Mouse (Mus musculus) telencephalon, adult 2 months (tissue): ENCODE measurements at regions not wholly inside any gene's neighbourhood (a gene's known extent, or its start where the extent isn't known, plus 50 kb on each side); places are given as distances from the start of the nearest gene placed in this dataset.
"Not testable (repeated sequence)": the region's sequence is repeated elsewhere in the genome, so short reads cannot be mapped to it uniquely, and the experiment has no call there.

Source experiments
- DNase-seq: peaks from one replicate; pipeline ENCODE4 v3.0.0-alpha.2; 2011; ENCODE audit warnings: low read depth, low spot score

DNA sequence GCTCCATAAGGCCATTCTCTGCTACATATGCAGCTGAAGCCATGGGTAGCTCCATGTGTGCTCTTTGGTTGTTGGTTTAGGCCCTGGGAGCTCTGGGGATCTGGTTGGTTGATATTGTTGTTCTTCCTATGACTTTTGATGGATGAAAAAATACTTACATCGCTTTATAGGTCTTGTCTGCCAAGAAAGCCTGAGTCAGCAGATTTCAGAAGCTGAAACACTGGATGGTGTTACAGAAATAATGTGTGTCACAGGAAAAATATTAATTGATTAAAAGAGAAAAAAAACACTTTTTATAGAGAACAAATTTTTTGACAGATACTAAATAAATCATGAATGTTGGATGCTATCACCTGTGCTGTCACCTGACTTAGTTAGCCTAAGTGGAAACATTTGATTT is 52.4 kb upstream of the Plxna2 start:
- DNase-seq, result no peak

DNA sequence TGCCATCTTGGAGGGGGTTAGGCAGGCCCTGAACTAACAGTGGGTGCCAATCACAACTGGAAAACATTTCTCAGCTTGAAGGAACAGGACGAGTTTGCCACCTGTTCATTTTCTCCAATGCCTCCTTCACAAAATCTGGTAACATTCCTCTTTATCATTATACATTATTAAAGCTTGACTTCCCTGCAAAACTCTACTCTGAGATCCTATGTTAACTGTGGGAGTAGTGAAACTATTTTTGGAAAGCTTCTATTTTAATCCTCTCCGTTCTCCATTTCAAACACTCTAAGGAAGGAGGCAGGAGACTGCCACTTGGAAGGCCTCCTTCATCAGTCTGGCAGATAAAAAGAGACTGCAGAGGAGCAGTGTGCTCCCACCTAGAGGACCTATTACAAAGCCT is 54.1 kb upstream of the Plxna2 start:
- peak; percentile 80 for DNase-seq

DNA sequence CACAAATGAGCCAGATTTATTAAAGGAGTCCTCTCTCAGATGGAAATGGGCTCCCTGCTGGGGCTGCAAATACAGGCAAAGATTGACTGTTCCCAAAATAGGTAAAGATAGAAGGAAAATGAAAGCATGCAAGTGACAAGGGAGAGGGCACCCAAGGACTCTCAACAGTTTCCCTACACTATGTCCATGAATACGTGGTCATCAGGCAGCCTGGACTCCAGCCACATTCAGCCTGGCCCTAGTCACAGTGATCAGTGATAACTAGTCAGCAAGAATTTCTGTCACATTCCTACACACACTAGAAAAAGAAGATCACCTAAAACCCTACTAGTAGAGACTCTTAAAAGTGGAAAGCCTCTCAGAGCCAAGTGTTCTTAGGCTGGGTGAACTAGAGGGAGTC is 56.9 kb upstream of the Plxna2 start:
- DNase-seq, result no peak

DNA sequence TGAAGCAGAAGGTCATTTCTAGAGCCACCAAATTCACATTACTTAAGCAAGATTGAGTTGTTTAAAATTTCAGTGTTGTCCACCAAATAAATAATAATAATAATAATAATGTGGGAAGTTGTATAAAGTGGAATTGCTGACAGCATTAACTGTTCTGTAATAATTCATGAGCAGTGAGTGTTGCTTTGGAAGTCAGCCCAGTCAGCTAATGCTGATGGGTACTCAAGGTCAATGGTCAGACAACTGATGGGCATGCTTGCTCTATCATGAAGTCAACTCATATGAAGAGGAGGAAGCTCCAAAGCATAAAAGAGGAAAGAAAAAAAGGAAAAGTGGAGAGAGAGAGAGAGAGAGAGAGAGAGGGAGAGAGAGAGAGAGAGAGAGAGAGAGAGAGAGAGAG is 69.4 kb upstream of the Plxna2 start:
- no peak for DNase-seq

DNA sequence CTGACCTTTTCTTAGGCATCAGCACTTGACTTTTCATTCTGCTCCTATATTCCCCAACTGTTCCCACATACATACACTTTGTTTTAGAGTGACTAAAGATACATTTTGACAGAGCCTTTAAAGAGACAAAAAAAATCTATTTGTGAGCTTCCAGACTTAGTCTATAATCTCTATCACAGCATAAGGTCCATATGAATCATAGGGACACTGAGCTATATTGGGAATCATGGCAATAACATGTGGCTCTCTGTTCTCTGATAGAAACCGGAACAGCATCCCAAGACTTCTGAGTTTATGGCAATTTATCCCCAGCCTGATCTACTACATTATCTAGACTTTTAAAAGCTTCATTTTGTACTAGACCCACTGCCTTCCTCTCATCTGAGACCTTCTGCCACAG is 69.8 kb upstream of the Plxna2 start:
- peak; percentile 43 for DNase-seq

DNA sequence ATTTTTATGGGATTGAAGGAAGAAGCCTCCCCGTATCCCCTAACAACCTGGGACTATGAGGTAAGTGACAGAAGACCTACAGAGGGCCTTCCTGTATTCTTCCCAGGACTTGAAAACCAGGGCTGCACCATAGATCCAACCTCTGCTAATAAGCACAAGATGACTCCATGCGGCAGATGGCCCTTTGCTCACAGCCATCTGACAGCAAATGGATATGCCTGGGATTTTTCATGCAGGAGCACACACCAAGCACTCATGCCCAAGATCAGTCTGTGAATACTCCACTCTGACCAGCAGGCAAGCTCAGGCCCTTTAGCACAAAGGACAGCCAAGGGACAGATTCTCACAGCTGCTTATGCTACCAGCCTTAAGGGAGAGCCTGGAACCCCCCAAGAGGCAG is 77.1 kb upstream of the Plxna2 start:
- DNase-seq, result no peak

DNA sequence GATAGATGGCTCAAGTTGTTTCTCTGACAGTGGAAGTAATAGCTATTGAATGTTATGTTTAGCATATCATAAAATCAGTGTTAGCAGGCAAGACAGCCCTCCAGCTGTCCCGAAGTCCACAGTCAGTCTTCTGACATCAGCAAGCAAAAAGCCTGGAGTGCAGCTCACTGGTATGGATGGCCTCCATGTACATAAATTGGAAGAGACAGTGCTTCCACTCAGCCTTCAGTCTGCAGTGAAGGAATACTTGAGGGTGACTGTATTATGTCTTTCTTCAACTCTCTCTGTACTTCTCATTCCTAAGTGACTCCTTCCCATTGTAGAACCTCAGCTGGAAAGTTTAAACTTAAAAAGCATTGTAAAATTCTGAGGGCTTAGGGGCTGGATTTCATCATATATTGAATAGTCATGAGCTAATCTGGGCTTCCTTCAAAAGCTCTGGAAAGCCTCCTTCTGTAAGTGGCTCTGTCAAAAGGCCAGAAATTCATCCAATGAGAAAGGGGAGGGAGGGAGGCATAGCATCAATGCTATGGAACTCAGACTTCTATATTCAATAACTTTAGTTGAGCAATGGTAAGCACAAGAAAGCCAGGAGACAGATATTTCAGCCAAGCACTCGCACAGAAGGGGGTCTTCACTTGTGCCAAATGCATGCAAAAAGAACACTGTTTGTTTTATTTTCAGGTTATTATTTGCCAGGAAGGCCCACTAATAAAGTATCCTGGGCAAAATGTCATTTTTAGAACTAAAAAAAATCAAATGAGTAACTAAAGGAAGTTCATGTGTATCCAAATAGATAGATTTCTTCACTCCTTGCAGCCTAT is 90.5 kb upstream of the Plxna2 start:
- DNase-seq, result no peak

DNA sequence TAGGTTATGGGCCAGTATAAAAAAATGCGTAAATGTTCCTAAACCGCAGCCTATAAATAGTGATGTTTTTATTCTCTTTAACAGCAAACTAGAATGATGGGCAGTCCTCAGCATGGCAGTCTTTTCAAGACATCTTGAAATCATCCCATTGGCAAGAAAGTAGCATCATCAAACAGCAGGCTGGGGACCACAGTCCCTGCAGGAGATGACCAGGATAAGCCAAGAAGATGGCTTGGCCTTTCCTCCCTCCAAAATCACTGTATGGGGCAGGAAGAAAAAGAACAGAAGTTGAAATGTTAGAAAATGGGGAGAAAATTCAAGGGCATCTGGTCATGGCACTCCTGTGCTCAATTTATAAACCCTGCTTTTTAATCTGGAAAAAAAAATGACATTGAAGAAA is 93.0 kb upstream of the Plxna2 start:
- DNase-seq, result no peak

DNA sequence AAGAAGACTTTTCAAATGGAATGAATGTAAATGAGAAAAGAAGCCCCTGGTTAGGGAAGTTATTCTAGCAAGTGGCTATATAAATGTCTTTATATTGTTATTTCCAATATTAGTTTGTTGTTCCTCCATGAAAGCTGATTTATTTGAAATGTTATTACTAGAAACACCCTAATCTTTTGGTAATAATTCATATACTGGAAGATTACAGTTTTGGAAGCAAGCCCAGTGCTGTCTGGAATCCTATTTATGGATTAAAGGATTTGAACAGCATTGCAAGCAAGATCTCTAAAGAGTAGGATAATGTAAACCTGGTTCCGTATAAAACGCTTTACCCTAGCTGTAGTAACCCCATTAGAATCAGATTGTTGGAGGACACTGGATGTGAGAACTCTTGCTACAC is 96.8 kb upstream of the Plxna2 start:
- DNase-seq, result no peak

DNA sequence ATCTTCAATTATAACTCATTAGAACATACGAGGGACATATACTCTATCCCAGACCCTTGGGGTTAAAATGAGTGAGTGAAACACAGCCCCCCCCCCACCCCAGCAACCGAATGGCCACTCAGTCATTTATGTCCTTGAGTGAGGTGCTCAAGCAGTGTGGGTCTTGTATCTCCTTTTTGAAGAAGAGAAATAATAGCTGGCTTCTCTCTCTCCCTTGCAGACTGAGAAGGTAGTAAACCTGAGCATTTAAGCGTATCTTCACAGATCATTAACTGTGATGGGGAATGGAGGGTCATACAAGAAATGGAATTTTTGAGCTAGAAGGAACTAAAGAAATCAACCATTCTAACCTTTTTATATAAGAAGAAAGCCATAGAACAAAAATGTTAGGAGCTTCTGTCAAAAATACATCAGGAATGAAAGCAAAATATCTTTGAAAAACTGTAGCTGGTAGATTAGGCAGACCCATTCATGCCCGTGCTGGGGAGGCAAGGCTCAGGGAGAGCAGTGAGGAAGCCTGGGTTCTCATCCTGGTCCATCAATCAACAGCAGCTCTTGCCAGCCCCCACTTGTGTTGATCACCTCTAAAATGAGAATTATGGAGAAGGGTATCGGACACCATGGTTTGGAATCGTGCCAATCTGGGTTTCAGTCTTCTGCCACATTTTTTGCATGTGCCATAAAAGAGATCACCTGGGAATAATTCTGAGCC is 98.4 kb upstream of the Plxna2 start:
- no peak for DNase-seq

DNA sequence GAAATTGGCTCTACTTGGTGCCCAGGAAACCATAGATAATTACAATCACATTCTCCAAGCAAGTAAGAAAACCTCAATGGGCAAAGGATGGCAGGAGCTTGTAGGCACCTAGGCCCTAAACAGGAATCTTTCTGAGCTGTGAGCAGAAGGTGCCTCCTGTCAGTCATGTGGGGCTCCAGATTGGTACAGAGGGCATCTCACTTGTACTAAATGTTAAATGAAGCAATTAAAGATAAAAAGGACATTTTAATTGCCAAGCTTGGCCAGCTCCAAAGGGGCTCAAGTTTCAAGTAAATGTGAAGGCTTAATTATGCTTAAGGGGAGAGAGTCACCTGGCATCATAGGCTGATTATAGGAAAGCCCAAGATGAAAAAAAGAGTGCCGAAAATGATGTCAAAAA is 101.9 kb upstream of the Plxna2 start:
- DNase-seq, result no peak

DNA sequence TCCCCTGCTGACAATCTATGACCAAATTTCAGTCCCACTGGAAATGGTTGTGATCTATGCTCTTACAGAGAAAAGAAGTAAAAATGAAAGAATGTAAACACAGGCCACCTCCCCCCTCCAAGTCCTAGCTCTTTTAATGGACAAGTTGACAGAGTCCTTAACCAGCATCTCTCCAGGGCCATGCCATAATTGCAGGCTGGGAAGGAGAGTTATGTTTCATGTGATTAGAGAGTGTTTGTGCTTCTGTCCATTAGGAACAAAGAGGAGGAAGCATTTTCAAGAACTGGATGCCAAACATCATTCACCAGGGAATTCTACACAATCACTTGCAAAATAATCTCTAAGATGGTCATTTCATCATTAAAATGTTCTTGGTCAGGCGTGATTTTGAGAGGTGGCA is 109.7 kb upstream of the Plxna2 start:
- no peak for DNase-seq

DNA sequence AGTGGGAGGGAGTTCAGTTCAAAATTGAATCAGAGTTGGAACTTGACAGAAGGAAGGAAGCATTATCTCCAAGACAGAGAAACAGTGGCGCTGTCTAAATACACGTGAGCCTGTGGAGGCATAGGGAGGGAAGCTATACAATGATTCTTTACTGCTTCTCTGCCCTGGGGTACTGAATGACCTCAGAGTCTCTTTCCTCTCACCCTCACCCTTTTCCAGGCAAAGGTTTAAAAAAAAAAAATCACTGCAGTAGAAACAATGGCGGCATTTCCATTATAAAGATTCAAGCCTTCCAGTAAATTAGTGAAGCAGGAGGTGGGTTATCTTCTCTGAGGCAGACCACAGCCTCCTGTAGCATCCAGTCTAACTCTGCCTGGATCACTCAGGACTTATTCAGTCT is 112.2 kb upstream of the Plxna2 start:
- DNase-seq, result no peak

DNA sequence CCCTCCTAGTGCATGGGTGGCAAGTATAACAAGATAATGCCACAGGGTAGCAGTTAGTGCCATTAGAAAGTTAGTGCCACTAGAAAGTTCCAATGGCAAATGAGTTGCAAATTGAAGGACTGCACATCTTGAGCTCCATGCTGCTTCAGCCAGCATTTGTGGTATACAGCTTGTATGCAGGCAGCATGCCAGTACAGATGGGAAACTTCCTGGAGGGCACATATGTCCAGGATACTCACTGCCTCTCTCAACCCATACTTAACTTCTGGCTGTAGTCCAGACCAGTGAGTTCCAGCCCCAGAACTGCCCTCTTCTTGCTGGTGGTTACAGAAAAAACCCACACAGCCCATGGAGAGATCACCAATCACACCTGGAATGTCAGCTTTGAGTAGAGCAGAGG is 113.8 kb upstream of the Plxna2 start:
- no peak for DNase-seq

DNA sequence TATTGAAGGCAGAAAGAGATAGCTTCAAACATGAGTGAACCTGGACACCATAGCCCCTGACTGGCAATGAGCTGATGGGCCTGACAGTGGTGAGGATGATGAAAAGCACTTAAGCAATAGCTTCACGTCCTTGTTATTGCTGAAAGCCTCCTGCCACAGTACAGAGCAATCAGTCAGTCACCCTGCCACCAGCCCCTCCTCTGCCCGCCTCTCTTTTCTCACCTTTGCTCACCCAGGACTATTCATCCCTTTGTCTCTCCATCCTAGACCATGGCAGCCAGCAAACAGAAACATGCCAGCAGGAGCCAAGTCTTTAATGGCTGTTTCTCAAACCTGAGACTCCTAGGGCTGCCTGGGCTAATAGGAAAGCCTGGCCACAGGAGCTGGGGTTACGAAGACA is 114.5 kb upstream of the Plxna2 start:
- DNase-seq, result no peak

DNA sequence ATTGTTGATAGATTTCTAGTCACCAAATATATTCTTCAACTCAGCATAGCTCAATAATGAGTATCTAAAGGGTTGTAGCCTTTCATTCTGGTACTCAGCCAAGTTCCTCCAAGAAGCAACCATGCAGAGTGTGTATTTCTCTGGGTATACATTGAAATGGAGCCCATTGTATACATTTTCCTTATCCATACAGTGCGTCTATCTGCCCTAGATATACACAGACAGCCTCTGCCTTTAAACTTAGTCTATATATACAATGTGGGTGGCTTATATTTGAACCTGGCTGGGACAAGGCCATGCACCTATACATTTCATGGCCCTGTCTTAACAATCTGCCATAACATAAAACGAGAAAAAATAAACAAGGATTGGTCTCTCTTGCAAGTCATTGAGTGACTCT is 121.6 kb upstream of the Plxna2 start:
- no peak for DNase-seq

DNA sequence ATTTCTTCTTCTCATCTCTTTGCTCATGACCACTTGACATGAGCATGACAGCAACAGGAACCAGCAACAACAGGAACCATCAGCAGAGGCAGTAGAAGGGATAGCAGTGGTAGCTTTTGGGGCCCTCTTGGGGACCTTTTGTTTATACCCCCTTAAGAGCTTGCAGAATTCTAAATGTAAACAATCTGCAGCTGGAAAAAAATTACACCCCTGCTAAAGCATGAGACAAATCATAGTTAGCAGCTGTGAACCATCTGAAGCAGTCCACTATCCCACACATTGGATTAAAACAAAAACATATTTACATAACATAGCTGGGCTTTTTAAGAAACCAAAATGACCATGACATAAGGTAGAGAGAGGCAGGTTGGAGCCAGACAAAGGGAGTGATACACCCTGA is 126.9 kb upstream of the Plxna2 start:
- no peak for DNase-seq

DNA sequence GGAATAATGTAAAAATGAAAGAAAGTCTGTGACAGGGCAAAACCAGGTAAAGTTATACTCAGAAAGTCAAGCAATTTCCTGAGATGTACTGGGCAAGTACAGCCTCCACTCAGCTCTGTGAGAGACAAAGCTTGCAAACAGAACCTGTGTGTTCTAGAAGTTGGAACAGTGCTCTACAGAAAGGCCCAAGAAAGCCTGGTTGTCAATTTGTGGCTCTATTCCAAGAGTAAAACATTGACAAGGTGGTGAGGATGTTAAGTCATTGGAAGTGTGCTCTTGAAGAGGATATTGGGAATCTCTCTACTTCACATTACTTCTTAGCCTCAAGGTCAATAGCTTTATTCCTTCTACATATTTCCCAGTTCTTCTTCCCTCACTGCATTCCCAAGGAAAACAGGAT is 129.9 kb upstream of the Plxna2 start:
- no peak for DNase-seq

DNA sequence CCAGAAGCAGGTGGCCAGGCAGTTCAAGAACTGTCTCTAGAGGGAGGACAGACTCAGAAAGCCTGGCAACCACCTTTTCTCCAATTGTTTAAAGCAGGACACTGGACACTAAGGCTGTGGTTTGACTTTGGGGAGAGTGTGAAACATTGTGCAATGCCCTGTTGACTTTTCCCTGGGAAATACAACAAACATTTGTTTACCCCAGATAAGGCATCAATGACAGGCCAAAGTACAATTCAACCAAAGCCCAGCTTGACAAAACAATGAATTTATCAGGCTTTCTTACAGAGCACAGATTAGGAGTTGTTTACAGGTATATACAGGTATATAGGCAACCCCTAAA is 135.3 kb upstream of the Plxna2 start:
- no peak for DNase-seq

DNA sequence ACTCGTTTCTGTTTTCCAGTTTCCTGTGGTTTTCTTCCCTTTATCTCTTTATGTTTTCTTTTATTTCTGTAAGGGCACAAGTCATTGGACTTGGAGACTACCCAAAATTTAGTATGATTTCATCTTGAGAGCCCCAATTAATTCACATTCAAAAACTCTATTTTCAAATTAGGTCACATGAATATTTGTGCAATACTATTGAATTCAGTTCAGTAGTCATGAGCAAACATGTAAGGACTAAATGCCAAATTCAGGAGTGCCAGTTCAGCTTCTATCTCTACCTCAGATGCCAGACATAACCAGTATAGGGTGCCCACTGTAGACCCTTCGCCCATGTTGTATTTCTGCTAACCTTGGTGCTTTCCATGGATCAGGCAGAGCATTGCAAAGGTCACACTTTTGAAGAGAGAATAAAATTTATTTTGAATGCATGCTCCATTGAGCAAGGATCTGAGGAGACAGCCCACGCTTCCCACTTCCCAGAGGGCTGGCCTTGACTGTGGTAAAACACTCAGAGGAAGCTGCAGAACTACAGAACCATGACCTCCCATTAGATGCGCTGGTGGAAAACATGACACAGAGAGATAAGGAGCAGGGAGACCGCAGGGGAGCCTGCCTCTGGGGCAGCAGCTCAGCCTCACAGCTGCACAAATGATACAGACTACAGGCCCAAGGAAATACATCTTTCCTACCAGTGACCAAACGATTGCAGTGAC is 135.9 kb upstream of the Plxna2 start:
- no peak for DNase-seq

DNA sequence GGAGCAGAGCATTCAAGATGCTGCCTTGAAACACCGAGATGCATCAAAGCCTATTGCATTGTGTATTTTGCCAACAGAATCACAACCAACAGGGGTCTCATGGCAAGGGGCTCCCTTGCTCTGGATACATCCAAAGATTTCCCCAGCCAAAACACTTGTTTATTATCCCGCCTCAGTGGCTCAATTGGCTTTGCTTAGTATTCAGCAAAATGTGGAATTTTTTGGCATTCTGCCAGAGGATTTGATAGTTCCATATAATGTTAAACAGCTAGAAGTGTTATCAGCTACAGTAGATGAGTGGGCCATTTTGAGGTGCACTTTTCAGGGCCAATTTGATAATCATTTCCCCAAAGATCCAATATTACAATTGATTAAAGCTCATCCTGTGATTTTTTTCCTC is 146.7 kb upstream of the Plxna2 start:
- DNase-seq, result not testable (repeated sequence)

DNA sequence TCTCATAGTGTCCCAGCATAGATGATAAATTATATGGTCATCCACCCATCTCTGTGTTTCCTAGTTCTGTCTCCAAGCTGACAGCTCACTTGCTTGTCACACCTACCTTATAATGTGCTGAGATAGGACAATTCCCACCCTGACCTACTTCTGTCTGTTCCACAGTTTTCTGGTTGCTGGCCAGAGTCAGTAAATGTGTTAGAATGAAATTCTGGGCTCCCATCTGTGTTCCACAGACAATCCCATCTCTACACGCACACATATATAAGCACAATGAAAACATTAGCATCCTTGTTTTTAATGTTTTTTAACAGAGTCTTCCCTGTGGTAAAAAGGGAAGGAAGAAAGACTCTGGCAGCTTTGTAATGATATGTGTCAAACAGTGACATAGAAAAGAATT is 165.5 kb upstream of the Plxna2 start:
- DNase-seq, result peak; percentile 22

DNA sequence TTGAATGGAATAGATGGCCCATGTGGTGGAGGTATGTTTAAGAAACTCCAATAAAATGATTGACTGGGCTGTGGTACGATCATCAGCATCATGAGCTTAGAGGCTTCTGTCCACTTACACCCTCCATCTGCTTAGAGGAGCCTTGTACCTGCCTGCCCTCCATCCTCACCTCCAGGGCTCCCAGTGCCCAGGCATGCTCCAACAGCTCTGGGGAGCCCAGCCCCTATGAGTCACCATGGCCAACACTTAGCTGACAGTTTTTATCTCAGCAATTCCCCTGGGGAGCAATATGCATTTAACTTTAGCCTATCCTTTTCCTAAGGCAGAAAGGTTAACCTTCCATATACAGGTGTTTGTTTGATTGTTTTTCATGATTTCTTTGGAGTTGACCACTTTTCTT is 174.3 kb upstream of the Plxna2 start:
- DNase-seq, result no peak
